Mouse (Mus musculus) stomach, postnatal 0 days (tissue): ENCODE results near the gene Rsph4a. TPM values are rescaled to one million over a fixed set of nuclear protein-coding genes. Genes with fewer than 3 reads are reported as not detected.

ENCODE experiments used
- ATAC-seq: fragments of 200-750 bp; cut with Nextera tagmentation; 2 replicates; pipeline ENCODE4 v1.8.0; 2017; ENCODE audit not compliant: low FRiP score, low TSS enrichment
- DNase-seq: peaks from one replicate; pipeline ENCODE4 v3.0.0-alpha.2; 2016; ENCODE audit warnings: low spot score
- H3K27ac ChIP-seq: fragments of 300-500 bp; sonication (generic); replicated peaks from 2 replicates; pipeline ENCODE4 v1.5.1; 2014; ENCODE audit warnings: mild to moderate bottlenecking, control low read depth
- H3K27me3 ChIP-seq: fragments of 300-500 bp; sonication (generic); 2 replicates; pipeline ENCODE4 v1.6.1; 2014; ENCODE audit warnings: low read length; ENCODE audit not compliant: control insufficient read depth, insufficient read depth
- H3K36me3 ChIP-seq: fragments of 300-500 bp; sonication (generic); 2 replicates; pipeline ENCODE4 v1.6.1; 2014; ENCODE audit warnings: low read length, mixed read lengths; ENCODE audit not compliant: control insufficient read depth, insufficient read depth
- H3K4me1 ChIP-seq: fragments of 300-500 bp; sonication (generic); replicated peaks from 2 replicates; pipeline ENCODE4 v1.6.1; 2014; ENCODE audit warnings: antibody characterized with exemption; ENCODE audit not compliant: control insufficient read depth, insufficient read depth
- H3K4me2 ChIP-seq: fragments of 300-500 bp; sonication (generic); replicated peaks from 2 replicates; pipeline ENCODE4 v1.6.1; 2014; ENCODE audit warnings: low read depth, mild to moderate bottlenecking, control low read depth, moderate library complexity
- H3K4me3 ChIP-seq: fragments of 300-500 bp; sonication (generic); 2 replicates; pipeline ENCODE4 v1.5.1; 2014; ENCODE audit warnings: low read depth, low read length, control low read depth
- H3K9ac ChIP-seq: fragments of 300-500 bp; sonication (generic); 2 replicates; pipeline ENCODE4 v1.6.1; 2014; ENCODE audit warnings: mild to moderate bottlenecking, low read length, control low read depth, mixed read lengths
- H3K9me3 ChIP-seq: fragments of 300-500 bp; sonication (generic); 2 replicates; pipeline ENCODE4 v1.6.1; 2016; ENCODE audit warnings: low read length; ENCODE audit not compliant: control insufficient read depth
- CTCF ChIP-seq: IDR thresholded peaks from 2 replicates; pipeline ENCODE4 v1.5.1; 2016; ENCODE audit warnings: antibody characterized with exemption, low read depth, mild to moderate bottlenecking, moderate library complexity
- EP300 ChIP-seq: optimal IDR thresholded peaks from 2 replicates; pipeline ENCODE3; 2016; ENCODE audit warnings: antibody characterized with exemption
- WGBS: fragments of 180-500 bp; shearing (Covaris S2); extraction: QIAGEN DNeasy Blood & Tissue Kit; methylation state at CpG from one replicate; pipeline ENCODE4 v1.1.7; 2014; 5-methylcytosine and 5-hydroxymethylcytosine counted together
- polyA plus RNA-seq: library from polyadenylated mRNA; unstranded; fragments of >200 nt; fragmentation: Nextera tagmentation; extraction: Ambion mirVana; gene quantifications from 2 replicates; pipeline ENCODE4 v1.2.1, GENCODE M21; 2015

Gene Rsph4a
- polyA plus RNA-seq, 1 experiment from 2014 or later = not detected

- H3K4me3 ChIP-seq = peak overlapping the region; percentile 37; the same call in 1 of the 2 replicates
- no peaks in the 10 kb centered on the region for H3K4me1 ChIP-seq
- H3K27ac ChIP-seq = no peak overlapping the region
- H3K9ac ChIP-seq = peak overlapping the region; percentile 27; the same call in 1 of the 2 replicates
- DNase-seq = no peak
- TF ChIP-seq EP300 (no peak), CTCF (no peak)
- H3K9me3 ChIP-seq = no peaks in the 10 kb centered on the region
- WGBS = 9% methylated on average over 6 of the region's 6 CpGs
- peak overlapping the region; percentile 57 for H3K4me2 ChIP-seq
- ATAC-seq = no peak
- H3K27me3 ChIP-seq = no peaks in the 10 kb centered on the region
- H3K36me3 ChIP-seq = no peaks in the 10 kb centered on the region
Observed at GRCm38 (mm10) chr10:33905489-33905888, 578 bp downstream of the Rsph4a start.

- peaks cover 14% of the 10 kb centered on the region for H3K36me3 ChIP-seq
- peak; percentile 16 for DNase-seq
- TF ChIP-seq CTCF (no peak), EP300 (no peak)
- no peak overlapping the region for H3K9ac ChIP-seq
- no peak overlapping the region for H3K4me2 ChIP-seq
- no peaks in the 10 kb centered on the region for H3K4me1 ChIP-seq
- ATAC-seq = no peak
- H3K27me3 ChIP-seq = no peaks in the 10 kb centered on the region
- no peak overlapping the region for H3K27ac ChIP-seq
- no peak overlapping the region for H3K4me3 ChIP-seq
- H3K9me3 ChIP-seq = no peaks in the 10 kb centered on the region
Observed at GRCm38 (mm10) chr10:33940702-33941101, 35.8 kb downstream of the Rsph4a start.

DNA sequence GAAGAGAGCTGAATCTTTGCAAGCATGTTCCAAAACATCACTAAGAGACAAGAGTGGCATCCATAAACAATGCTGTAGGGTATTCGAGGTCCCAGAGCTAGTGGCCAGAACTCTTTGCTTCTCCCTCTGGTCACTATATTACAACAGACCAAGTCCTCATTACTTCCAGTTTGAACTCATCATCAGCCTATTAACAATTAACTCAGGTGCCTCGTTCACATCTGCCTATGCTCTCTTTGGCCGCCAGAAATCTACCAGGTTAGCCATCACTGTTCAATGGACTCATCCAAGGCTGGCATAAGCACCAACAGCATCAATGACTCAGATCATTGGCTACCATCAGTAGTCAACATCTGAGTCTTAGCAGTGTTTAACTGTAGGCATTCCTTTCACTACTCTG, 40.5 kb downstream of the Rsph4a start:
- Histone ChIP-seq H3K9me3 (no peaks in the 10 kb centered on the region), H3K4me3 (no peak overlapping the region), H3K27me3 (no peaks in the 10 kb centered on the region), H3K36me3 (peaks cover 11% of the 10 kb centered on the region), H3K4me2 (no peak overlapping the region), H3K4me1 (no peaks in the 10 kb centered on the region), H3K27ac (no peak overlapping the region), H3K9ac (no peak overlapping the region)
- 85% methylated on average over 3 of the region's 3 CpGs for WGBS
- DNase-seq = no peak
- TF ChIP-seq CTCF (no peak), EP300 (no peak)
- no peak for ATAC-seq

DNA sequence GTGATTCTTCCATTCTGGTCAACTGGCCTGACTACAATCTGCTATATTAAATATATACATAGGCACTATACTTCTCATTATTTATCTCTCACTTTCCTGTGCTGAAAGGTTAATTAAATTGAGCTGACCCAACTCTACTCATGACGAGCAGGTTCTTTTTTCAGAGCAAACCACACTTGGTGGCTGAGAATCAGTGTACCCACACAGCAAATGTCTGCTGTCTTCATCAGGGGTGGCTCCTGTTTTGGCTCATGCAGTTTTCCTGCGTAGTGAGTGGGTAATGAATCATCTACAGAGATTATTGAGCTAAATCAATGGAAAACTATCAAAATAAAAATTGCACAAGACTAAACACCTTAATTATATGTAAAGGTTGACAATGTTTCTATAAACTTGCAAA, 41.4 kb downstream of the Rsph4a start:
- peaks cover 11% of the 10 kb centered on the region for H3K36me3 ChIP-seq
- no peak overlapping the region for H3K9ac ChIP-seq
- no peaks in the 10 kb centered on the region for H3K9me3 ChIP-seq
- no peaks in the 10 kb centered on the region for H3K4me1 ChIP-seq
- no peak overlapping the region for H3K27ac ChIP-seq
- H3K4me2 ChIP-seq = no peak overlapping the region
- DNase-seq (no peak), ATAC-seq (no peak)
- 81% methylated on average over 2 of the region's 2 CpGs for WGBS
- TF ChIP-seq CTCF = no peak
- no peak for TF ChIP-seq EP300
- no peaks in the 10 kb centered on the region for H3K27me3 ChIP-seq
- no peak overlapping the region for H3K4me3 ChIP-seq

GRCm38 (mm10) chr10:33950803-33951583, 46.1 kb downstream of the Rsph4a start, which contains the start of gene Zup1:
Gene Zup1 (minus strand): TSS chr10:33951269.
- no peaks in the 10 kb centered on the region for H3K9me3 ChIP-seq
- ATAC-seq (peak; percentile 97), DNase-seq (peak; percentile 84)
- no peaks in the 10 kb centered on the region for H3K36me3 ChIP-seq
- peak within 1 kb of the TSS; percentile 67 for H3K4me3 ChIP-seq
- H3K27ac ChIP-seq = peak within 1 kb of the TSS; percentile 78
- WGBS = 1% methylated on average over 39 of the region's 42 CpGs
- H3K4me2 ChIP-seq = peak within 1 kb of the TSS; percentile 67
- H3K27me3 ChIP-seq = no peaks in the 10 kb centered on the region
- H3K9ac ChIP-seq = peak within 1 kb of the TSS; percentile 82
- no peaks in the 10 kb centered on the region for H3K4me1 ChIP-seq
- no peak for TF ChIP-seq EP300
- no peak for TF ChIP-seq CTCF

DNA sequence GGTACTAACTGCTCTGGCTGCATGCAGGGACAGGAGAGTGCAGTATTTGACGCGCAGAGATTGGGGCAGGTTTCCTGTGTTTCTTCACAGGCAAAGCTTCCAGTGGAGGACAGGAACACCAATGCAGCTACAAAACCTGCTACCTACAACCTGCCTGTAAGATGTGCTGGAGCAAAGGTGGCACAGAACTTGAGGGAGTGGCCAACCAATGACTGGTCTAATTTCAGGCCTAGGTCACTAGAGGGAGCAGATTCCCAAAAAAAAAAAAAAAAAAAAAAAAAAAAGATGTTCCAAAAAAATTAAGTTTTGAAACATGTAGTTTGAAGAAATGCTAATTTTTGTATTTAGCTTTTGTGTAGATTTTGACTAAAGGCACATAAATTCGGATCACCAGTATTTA, 47.6 kb downstream of the Rsph4a start:
- 67% methylated on average over 3 of the region's 3 CpGs for WGBS

More for the DNA sequence above, 47.6 kb downstream of the Rsph4a start:
- no peak overlapping the region for H3K4me3 ChIP-seq
- no peak overlapping the region for H3K9ac ChIP-seq
- TF ChIP-seq CTCF (no peak), EP300 (no peak)
- H3K27me3 ChIP-seq = no peaks in the 10 kb centered on the region
- no peaks in the 10 kb centered on the region for H3K9me3 ChIP-seq
- H3K4me2 ChIP-seq = no peak overlapping the region
- no peaks in the 10 kb centered on the region for H3K4me1 ChIP-seq
- H3K36me3 ChIP-seq = no peaks in the 10 kb centered on the region
- H3K27ac ChIP-seq = no peak overlapping the region
- no peak for ATAC-seq
- DNase-seq = no peak

Other genes starting within 250 kb of the Rsph4a start
- not detected in 2 replicates for gene Sult3a2, start 118.4 kb upstream of the Rsph4a start, polyA plus RNA-seq
- gene Sult3a1, start 47.4 kb upstream of the Rsph4a start, polyA plus RNA-seq = not detected in 2 replicates
- 8.6 and 8.8 TPM in 2 replicates for gene Zup1, start 46.2 kb downstream of the Rsph4a start, polyA plus RNA-seq
- gene Rwdd1, start 114.5 kb downstream of the Rsph4a start, polyA plus RNA-seq = 104 and 109 TPM in 2 replicates
- gene Trappc3l, start 132.5 kb downstream of the Rsph4a start, polyA plus RNA-seq = not detected in 2 replicates
- gene Calhm4, start 139.2 kb downstream of the Rsph4a start, polyA plus RNA-seq = not detected in 2 replicates
- gene Calhm5, start 191.4 kb downstream of the Rsph4a start, polyA plus RNA-seq = 2.4 and 2.5 TPM in 2 replicates
- 0.74 and 1.1 TPM in 2 replicates for gene Calhm6, start 222.9 kb downstream of the Rsph4a start, polyA plus RNA-seq